Mouse (Mus musculus) MEL (cell line): Measurements from ENCODE around the gene Irak2. TPM values are rescaled to one million over a fixed set of nuclear protein-coding genes. Genes with fewer than 3 reads are reported as not detected.

ENCODE experiments used
- DNase-seq: peaks from one replicate; pipeline ENCODE4 v3.0.0; 2011; ENCODE audit warnings: low read depth, low spot score
- H3K27ac ChIP-seq: 2 replicates; pipeline ENCODE4 v1.5.1; 2012; ENCODE audit warnings: low read depth, mild to moderate bottlenecking, control low read depth, low read length, moderate library complexity; ENCODE audit not compliant: control insufficient read depth
- H3K27me3 ChIP-seq, 2 experiments: fragments of 150-350 bp in 1 of 2; sonication (generic) in 1 of 2; 2 replicates each; pipeline ENCODE4 v1.6.1; 2012; ENCODE audit warnings: low read length in 2 of 2, mild to moderate bottlenecking in 2 of 2, improper control_type of control experiment in 1 of 2, moderate library complexity in 1 of 2; ENCODE audit not compliant: insufficient read depth in 2 of 2, control insufficient read depth in 1 of 2
- H3K36me3 ChIP-seq, 2 experiments: 2 replicates each; pipeline ENCODE4 v1.6.1; 2012 to 2014; ENCODE audit warnings: low read length in 2 of 2, improper control_type of control experiment in 1 of 2, inconsistent platforms in 1 of 2, mild to moderate bottlenecking in 1 of 2; ENCODE audit not compliant: insufficient read depth in 2 of 2, control insufficient read depth in 1 of 2
- H3K4me1 ChIP-seq, 2 experiments: fragments of 150-350 bp in 1 of 2; sonication (generic) in 1 of 2; 2 replicates each; pipeline ENCODE4 v1.6.1; 2012; ENCODE audit warnings: low read length in 2 of 2, improper control_type of control experiment in 1 of 2, mild to moderate bottlenecking in 1 of 2; ENCODE audit not compliant: insufficient read depth in 2 of 2, control insufficient read depth in 1 of 2
- H3K4me3 ChIP-seq, 2 experiments: fragments of 150-350 bp in 1 of 2; sonication (generic) in 1 of 2; 2 replicates each; pipeline ENCODE4 v1.5.1; 2012; ENCODE audit warnings: low read depth in 2 of 2, low read length in 2 of 2, mild to moderate bottlenecking in 2 of 2, moderate library complexity in 2 of 2, control low read depth in 1 of 2, improper control_type of control experiment in 1 of 2; ENCODE audit not compliant: control insufficient read depth in 1 of 2, insufficient read depth in 1 of 2
- H3K79me2 ChIP-seq: 2 replicates; pipeline ENCODE4 v1.6.1; 2012; ENCODE audit warnings: mild to moderate bottlenecking, low read length, moderate library complexity; ENCODE audit not compliant: control insufficient read depth, poor library complexity, insufficient read depth
- H3K9ac ChIP-seq: 2 replicates; pipeline ENCODE4 v1.6.1; 2012; ENCODE audit warnings: low read depth, mild to moderate bottlenecking, control low read depth, low read length, moderate library complexity; ENCODE audit not compliant: control insufficient read depth, poor library complexity, severe bottlenecking
- H3K9me3 ChIP-seq: fragments of 150-350 bp; sonication (generic); replicated peaks from 2 replicates; pipeline ENCODE4 v1.6.1; 2012; ENCODE audit warnings: mild to moderate bottlenecking, low read length, improper control_type of control experiment, moderate library complexity; ENCODE audit not compliant: insufficient read depth
- CHD1 ChIP-seq: IDR thresholded peaks from 2 replicates; pipeline ENCODE4 v1.6.1; 2012; ENCODE audit warnings: low read depth, mild to moderate bottlenecking, inconsistent platforms, low read length, improper control_type of control experiment
- CHD2 ChIP-seq: IDR thresholded peaks from 2 replicates; pipeline ENCODE4 v1.6.1; 2011; ENCODE audit warnings: low read length, improper control_type of control experiment
- CTCF ChIP-seq, 3 experiments: IDR thresholded peaks in 2 of 3; conservative IDR thresholded peaks in 1 of 3; 2 replicates each; pipeline ENCODE4 v1.5.1; 2011 to 2012; ENCODE audit warnings: low read length in 3 of 3, low read depth in 2 of 3, mild to moderate bottlenecking in 2 of 3, improper control_type of control experiment in 1 of 3, inconsistent platforms in 1 of 3, mixed read lengths in 1 of 3, moderate library complexity in 1 of 3; ENCODE audit not compliant: control insufficient read depth in 1 of 3, insufficient read depth in 1 of 3, poor library complexity in 1 of 3, severe bottlenecking in 1 of 3
- ELF1 ChIP-seq: IDR thresholded peaks from 2 replicates; pipeline ENCODE4 v1.6.1; 2014; ENCODE audit warnings: low read depth, mild to moderate bottlenecking, inconsistent platforms, low read length, improper control_type of control experiment, moderate library complexity
- EP300 ChIP-seq, 2 experiments: IDR thresholded peaks; 2 replicates each; pipeline ENCODE4 v1.6.1; 2011; ENCODE audit warnings: improper control_type of control experiment in 2 of 2, low read length in 2 of 2, low read depth in 1 of 2, mild to moderate bottlenecking in 1 of 2
- ETS1 ChIP-seq: IDR thresholded peaks from 2 replicates; pipeline ENCODE4 v1.6.1; 2012; ENCODE audit warnings: low read depth, mild to moderate bottlenecking, inconsistent platforms, low read length, improper control_type of control experiment, moderate library complexity
- GABPA ChIP-seq: IDR thresholded peaks from 2 replicates; pipeline ENCODE4 v1.6.1; 2012; ENCODE audit warnings: low read depth, mild to moderate bottlenecking, inconsistent platforms, low read length, improper control_type of control experiment, moderate library complexity
- HCFC1 ChIP-seq: IDR thresholded peaks from 2 replicates; pipeline ENCODE4 v1.6.1; 2012; ENCODE audit warnings: low read depth, mild to moderate bottlenecking, inconsistent platforms, low read length, improper control_type of control experiment, moderate library complexity
- JUND ChIP-seq: IDR thresholded peaks from 2 replicates; pipeline ENCODE4 v1.6.1; 2011; ENCODE audit warnings: low read depth, mild to moderate bottlenecking, improper control_type of control experiment, low read length
- KAT2A ChIP-seq: conservative IDR thresholded peaks from 2 replicates; pipeline ENCODE4 v1.6.1; 2012; ENCODE audit warnings: low read depth, low read length, improper control_type of control experiment, inconsistent platforms
- MAFK ChIP-seq: IDR thresholded peaks from 2 replicates; pipeline ENCODE4 v1.6.1; 2011; ENCODE audit warnings: low read depth, mild to moderate bottlenecking, low read length, improper control_type of control experiment, borderline replicate concordance
- MAZ ChIP-seq: IDR thresholded peaks from 2 replicates; pipeline ENCODE4 v1.6.1; 2012; ENCODE audit warnings: low read depth, mild to moderate bottlenecking, inconsistent platforms, low read length, improper control_type of control experiment
- MEF2A ChIP-seq: IDR thresholded peaks from 2 replicates; pipeline ENCODE4 v1.6.1; 2014; ENCODE audit warnings: low read depth, mild to moderate bottlenecking, inconsistent platforms, low read length, improper control_type of control experiment; ENCODE audit not compliant: poor library complexity, insufficient replicate concordance, severe bottlenecking; ENCODE audit errors: extremely low read depth
- MXI1 ChIP-seq: IDR thresholded peaks from 2 replicates; pipeline ENCODE4 v1.6.1; 2011; ENCODE audit warnings: mild to moderate bottlenecking, low read depth, low read length, improper control_type of control experiment
- NRF1 ChIP-seq: IDR thresholded peaks from 2 replicates; pipeline ENCODE4 v1.6.1; 2014; ENCODE audit warnings: low read depth, mild to moderate bottlenecking, inconsistent platforms, low read length, improper control_type of control experiment, moderate library complexity; ENCODE audit not compliant: poor library complexity, insufficient read depth, severe bottlenecking
- POLR2A ChIP-seq, 2 experiments: IDR thresholded peaks; 2 replicates each; pipeline ENCODE4 v1.6.1; 2011 to 2012; ENCODE audit warnings: low read length in 2 of 2, mild to moderate bottlenecking in 2 of 2, control low read depth in 1 of 2, improper control_type of control experiment in 1 of 2, low read depth in 1 of 2, moderate library complexity in 1 of 2; ENCODE audit not compliant: control insufficient read depth in 1 of 2, insufficient read depth in 1 of 2, poor library complexity in 1 of 2
- POLR2AphosphoS2 ChIP-seq: IDR thresholded peaks from 2 replicates; pipeline ENCODE4 v1.6.1; 2011; ENCODE audit warnings: low read length, improper control_type of control experiment
- POLR2AphosphoS5 ChIP-seq: IDR thresholded peaks from 2 replicates; pipeline ENCODE4 v1.6.1; 2012; ENCODE audit warnings: low read depth, borderline replicate concordance, mild to moderate bottlenecking, inconsistent platforms, low read length, moderate library complexity, mixed read lengths
- RCOR1 ChIP-seq: IDR thresholded peaks from 2 replicates; pipeline ENCODE4 v1.6.1; 2012; ENCODE audit warnings: low read depth, mild to moderate bottlenecking, inconsistent platforms, low read length, improper control_type of control experiment
- SIN3A ChIP-seq: IDR thresholded peaks from 2 replicates; pipeline ENCODE4 v1.6.1; 2012; ENCODE audit warnings: low read length, improper control_type of control experiment, inconsistent platforms
- TBP ChIP-seq: IDR thresholded peaks from 2 replicates; pipeline ENCODE4 v1.8.0; 2011; ENCODE audit warnings: low read depth, low read length, improper control_type of control experiment
- TCF12 ChIP-seq: IDR thresholded peaks from 2 replicates; pipeline ENCODE4 v1.6.1; 2014; ENCODE audit warnings: low read depth, mild to moderate bottlenecking, inconsistent platforms, low read length, improper control_type of control experiment, moderate library complexity
- UBTF ChIP-seq: IDR thresholded peaks from 2 replicates; pipeline ENCODE4 v1.6.1; 2012; ENCODE audit warnings: low read depth, mild to moderate bottlenecking, inconsistent platforms, low read length, improper control_type of control experiment, moderate library complexity, borderline replicate concordance; ENCODE audit not compliant: insufficient read depth
- USF1 ChIP-seq: IDR thresholded peaks from 2 replicates; pipeline ENCODE4 v1.6.1; 2014; ENCODE audit warnings: low read depth, mild to moderate bottlenecking, inconsistent platforms, low read length, improper control_type of control experiment, moderate library complexity
- USF2 ChIP-seq, 2 experiments: IDR thresholded peaks; 2 replicates each; pipeline ENCODE4 v1.6.1; 2011 to 2012; ENCODE audit warnings: improper control_type of control experiment in 2 of 2, low read length in 2 of 2, borderline replicate concordance in 1 of 2, inconsistent platforms in 1 of 2, low read depth in 1 of 2, mild to moderate bottlenecking in 1 of 2; ENCODE audit not compliant: insufficient read depth in 1 of 2
- ZKSCAN1 ChIP-seq: IDR thresholded peaks from 2 replicates; pipeline ENCODE4 v1.6.1; 2012; ENCODE audit warnings: low read depth, mild to moderate bottlenecking, inconsistent platforms, low read length, improper control_type of control experiment, moderate library complexity
- ZMIZ1 ChIP-seq: IDR thresholded peaks from 2 replicates; pipeline ENCODE4 v1.6.1; 2012; ENCODE audit warnings: low read depth, mild to moderate bottlenecking, inconsistent platforms, low read length, improper control_type of control experiment, moderate library complexity
- ZNF384 ChIP-seq: IDR thresholded peaks from 2 replicates; pipeline ENCODE4 v1.6.1; 2012; ENCODE audit warnings: low read depth, mild to moderate bottlenecking, inconsistent platforms, low read length, improper control_type of control experiment
- polyA plus RNA-seq, 2 experiments: library from polyadenylated mRNA; stranded (reverse) in 1 of 2; unstranded in 1 of 2; fragments of >175 nt in 1 of 2; fragments of >200 nt in 1 of 2; gene quantifications; 2 replicates each; pipeline versions ENCODE4 v1.2.1 to v1.2.4; 2012; ENCODE audit warnings: low replicate concordance in 2 of 2, low read depth in 1 of 2; ENCODE audit not compliant: insufficient read length in 2 of 2, insufficient read depth in 1 of 2, missing spikeins in 1 of 2
- total RNA-seq: library from RNA; depleted of rRNA; stranded (reverse); fragments of 300-350 nt; gene quantifications from 2 replicates; pipeline ENCODE4 v1.2.3, GENCODE M21; 2012

Irak2 gene
- total and polyA plus RNA-seq, 3 experiments = 5.2 to 6.8 TPM; not detected in 1

GRCm38 (mm10) chr6:113603993-113604392, 34.3 kb upstream of the Irak2 start:
- peaks cover 3 to 19% of the 10 kb centered on the region in 2 experiments; a peak in 3 of 4 replicates for H3K4me1 ChIP-seq
- H3K79me2 ChIP-seq = peaks cover 34% of the 10 kb centered on the region
- H3K27ac ChIP-seq = peak overlapping the region; percentile 22
- TF ChIP-seq ELF1 = peak; percentile 29; the same call in 1 of the 2 replicates
- TF ChIP-seq MAZ = no peak
- no peak for TF ChIP-seq MXI1
- TF ChIP-seq CHD1 = no peak
- TF ChIP-seq TBP = peak; percentile 98
- H3K4me3 ChIP-seq = peak overlapping the region; percentile 82 to 86
- no peak for DNase-seq
- H3K9me3 ChIP-seq = no peaks in the 10 kb centered on the region
- no peaks in the 10 kb centered on the region for H3K27me3 ChIP-seq
- peaks cover 4 to 18% of the 10 kb centered on the region in 2 experiments; a peak in 3 of 4 replicates for H3K36me3 ChIP-seq
- peak overlapping the region; percentile 85 for H3K9ac ChIP-seq

- H3K27ac ChIP-seq = peak within 1 kb of the TSS; percentile 58
- H3K36me3 ChIP-seq = peaks cover 4 to 18% of the 10 kb centered on the region in 2 experiments; a peak in 3 of 4 replicates
- peaks cover 3 to 19% of the 10 kb centered on the region in 2 experiments; a peak in 3 of 4 replicates for H3K4me1 ChIP-seq
- no peaks in the 10 kb centered on the region for H3K9me3 ChIP-seq
- H3K79me2 ChIP-seq = peaks cover 37% of the 10 kb centered on the region
- peak within 1 kb of the TSS; percentile 82 to 86 for H3K4me3 ChIP-seq
- peak within 1 kb of the TSS; percentile 85 for H3K9ac ChIP-seq
- peak; percentile 95 for DNase-seq
- no peaks in the 10 kb centered on the region for H3K27me3 ChIP-seq
- TF ChIP-seq RCOR1 (no peak), HCFC1 (peak; percentile 78), POLR2AphosphoS5 (no peak), CHD2 (no peak), ZKSCAN1 (no peak), POLR2A (IDR thresholded peaks at IDR 0.05; ENCODE audit: control insufficient read depth in 1 of 2, insufficient read depth in 1 of 2, low read depth in 1 of 2, low read length in 2 of 2, poor library complexity in 1 of 2) (peak; percentile 52 to 90; a peak in 3 of 4 replicates), NRF1 (peak; percentile 93), ZMIZ1 (no peak), TBP (peak; percentile 69), MEF2A (no peak), UBTF (no peak), POLR2AphosphoS2 (peak; percentile 68), GABPA (no peak), CTCF (IDR thresholded peaks at IDR 0.05 in 2 of 3, conservative IDR thresholded peaks at IDR 0.05 in 1 of 3; ENCODE audit: control insufficient read depth in 1 of 3, insufficient read depth in 1 of 3, low read depth in 2 of 3, low read length in 3 of 3, poor library complexity in 1 of 3, severe bottlenecking in 1 of 3) (peak in 2 of 3 experiments; percentile 44 to 50; a peak in 4 of 6 replicates), USF1 (no peak), JUND (no peak), ETS1 (0 out of 2 replicates have a peak, but pooled peaks have one; percentile 27), CHD1 (no peak), KAT2A (no peak; the same call in 1 of the 2 replicates), SIN3A (no peak; the same call in none of the 2 replicates), USF2 (IDR thresholded peaks at IDR 0.05; ENCODE audit: borderline replicate concordance in 1 of 2, insufficient read depth in 1 of 2, low read depth in 1 of 2, low read length in 2 of 2) (no peak), EP300 (IDR thresholded peaks at IDR 0.05; ENCODE audit: low read depth in 1 of 2, low read length in 2 of 2) (no peak), MXI1 (peak; percentile 23), MAFK (no peak), MAZ (no peak), TCF12 (peak; percentile 32; the same call in 1 of the 2 replicates), ZNF384 (no peak)
These were observed 33.6 kb upstream of the Irak2 start, which contains the start of gene Brk1 for GRCm38 (mm10) chr6:113604432-113605223. TSS of gene Brk1 (plus strand) at chr6:113604772.
